Comparison of ENCODE assay signal across 8 mouse cellular contexts in genomic region chr19:6307733-6308531, GRCm38 (mm10). TPM values are rescaled to one million over a fixed set of nuclear protein-coding genes. Genes with fewer than 3 reads are reported as not detected.
DNase-seq lines count a peak whose midpoint lies in the region; ATAC-seq and TF ChIP-seq lines count a peak whose summit lies in the region.

No protein-coding gene starts in this region.

- in situ Hi-C loops in ES-E14 (cut with MboI; ENCODE audit: low sequenced_read_pairs in 2 of 2, unreplicated experiment in 2 of 2): no loop called here

- H3K36me3 ChIP-seq in erythroblast, embryonic 14.5 days (ENCODE audit: control insufficient read depth): peaks cover 29% of the 10 kb centered on the region
- peaks cover 35% of the 10 kb centered on the region for H3K36me3 ChIP-seq in ES-E14 (ENCODE audit: control insufficient read depth, insufficient read depth, low read length, poor library complexity, severe bottlenecking)
- peaks cover 6% of the 10 kb centered on the region for H3K36me3 ChIP-seq in lung, embryonic 16.5 days (ENCODE audit: control insufficient read depth, insufficient read depth, low read length)
- H3K36me3 ChIP-seq in thymus, adult 2 months (ENCODE audit: control insufficient read depth, insufficient read depth, low read length): no peaks in the 10 kb centered on the region

- H3K4me1 ChIP-seq in erythroblast, embryonic 14.5 days (ENCODE audit: control insufficient read depth): peaks cover 53% of the 10 kb centered on the region
- peaks cover 9 to 22% of the 10 kb centered on the region in 2 experiments; a peak in 3 of 4 replicates for H3K4me1 ChIP-seq in ES-E14 (ENCODE audit: control insufficient read depth in 2 of 2, insufficient read depth in 2 of 2, low read length in 2 of 2, poor library complexity in 1 of 2)
- H3K4me1 ChIP-seq in lung, embryonic 16.5 days (replicated peaks; ENCODE audit: control insufficient read depth, insufficient read depth, low read length): peaks cover 16% of the 10 kb centered on the region
- H3K4me1 ChIP-seq in thymus, adult 2 months (replicated peaks; ENCODE audit: control insufficient read depth, insufficient read depth, low read length): peaks cover 6% of the 10 kb centered on the region

- peak overlapping the region; percentile 80 for H3K4me3 ChIP-seq in erythroblast, embryonic 14.5 days (replicated peaks)
- H3K4me3 ChIP-seq in ES-E14 (ENCODE audit: insufficient read depth in 1 of 2, low read depth in 1 of 2, low read length in 2 of 2, poor library complexity in 1 of 2, severe bottlenecking in 1 of 2): peak overlapping the region; percentile 76 to 81; a peak in 3 of 4 replicates
- peak overlapping the region; percentile 73 for H3K4me3 ChIP-seq in lung, embryonic 16.5 days (ENCODE audit: low read length)
- no peak overlapping the region for H3K4me3 ChIP-seq in thymus, adult 2 months (ENCODE audit: control insufficient read depth, insufficient read depth, low read length)

- 53% methylated on average over 9 of the region's 9 CpGs for WGBS in lung, embryonic 16.5 days
- WGBS in thymus, adult 2 months: 91% methylated on average over 9 of the region's 9 CpGs

- no peak for ATAC-seq in erythroblast, adult 5-6 weeks (replicated peaks; ENCODE audit: low FRiP score, poor library complexity, severe bottlenecking)
- peak; percentile 44 for ATAC-seq in lung, embryonic 16.5 days (ENCODE audit: low read depth)

- TF ChIP-seq CTCF in thymus, adult 2 months (IDR thresholded peaks at IDR 0.05; ENCODE audit: borderline replicate concordance, control insufficient read depth, extremely low read depth, insufficient read depth, low read length, poor library complexity): no peak

- no peak for TF ChIP-seq POLR2A in thymus, adult 2 months (IDR thresholded peaks at IDR 0.05; ENCODE audit: control insufficient read depth, extremely low read depth, insufficient read depth, low read length, poor library complexity)

- H3K27me3 ChIP-seq in erythroblast, embryonic 14.5 days (ENCODE audit: control insufficient read depth): no peaks in the 10 kb centered on the region
- H3K27me3 ChIP-seq in lung, embryonic 16.5 days (ENCODE audit: control insufficient read depth, insufficient read depth, low read depth, low read length): no peaks in the 10 kb centered on the region
- no peaks in the 10 kb centered on the region for H3K27me3 ChIP-seq in thymus, adult 2 months (ENCODE audit: control insufficient read depth, insufficient read depth, low read length)

- peak overlapping the region; percentile 76 for H3K9ac ChIP-seq in ES-E14 (ENCODE audit: insufficient read depth, low read depth, low read length, poor library complexity, severe bottlenecking)
- H3K9ac ChIP-seq in lung, embryonic 16.5 days (ENCODE audit: low read length): peak overlapping the region; percentile 83

- H3K4me2 ChIP-seq in lung, embryonic 16.5 days (ENCODE audit: low read depth, low read length): peak overlapping the region; percentile 70

- DNase-seq in ES-E14 (ENCODE audit: low read depth, low spot score): no peak
- peak; percentile 88 for DNase-seq in fat pad, adult 2 months (ENCODE audit: extremely low read depth, low read depth, low spot score)
- DNase-seq in right cerebral cortex, postnatal 4 days: no peak
- no peak for DNase-seq in thymus, adult 2 months
- no peak for DNase-seq in layer of hippocampus, postnatal 10 days (ENCODE audit: low spot score in 2 of 2)

- H3K9me3 ChIP-seq in erythroblast, embryonic 14.5 days (ENCODE audit: control insufficient read depth, low read length): no peaks in the 10 kb centered on the region
- H3K9me3 ChIP-seq in ES-E14 (ENCODE audit: control insufficient read depth, insufficient read depth, low read depth, low read length): no peaks in the 10 kb centered on the region
- H3K9me3 ChIP-seq in lung, embryonic 16.5 days (ENCODE audit: control insufficient read depth, low read length): no peaks in the 10 kb centered on the region

- H3K27ac ChIP-seq in ES-E14 (ENCODE audit: insufficient read depth, low read depth, low read length, poor library complexity, severe bottlenecking): peak overlapping the region; percentile 57; the same call in 1 of the 2 replicates
- peak overlapping the region; percentile 55 for H3K27ac ChIP-seq in lung, embryonic 16.5 days (ENCODE audit: low read length)
- no peak overlapping the region for H3K27ac ChIP-seq in thymus, adult 2 months (ENCODE audit: control insufficient read depth, insufficient read depth, low read length)

TF ChIP-seq in ES-E14, 5 proteins besides CTCF, POLR2A, EP300 and RAD21:
- TF ChIP-seq HCFC1 (IDR thresholded peaks at IDR 0.05; ENCODE audit: borderline replicate concordance, insufficient read depth, low read length) (no peak), ZNF384 (IDR thresholded peaks at IDR 0.05; ENCODE audit: low read depth, low read length) (no peak), CHD2 (IDR thresholded peaks at IDR 0.05; ENCODE audit: low read depth, low read length) (no peak), ZC3H11A (IDR thresholded peaks at IDR 0.05; ENCODE audit: borderline replicate concordance, low read depth, low read length) (no peak), MAFK (IDR thresholded peaks at IDR 0.05; ENCODE audit: insufficient read depth, low read depth, low read length) (no peak)

RNA-seq across cellular contexts. Expression of gene Cdc42bpg, which starts 1.7 kb away (rescaled TPM):
- polyA plus RNA-seq in erythroblast, embryonic 14.5 days (2012): 0.62 and 0.69 TPM in 2 replicates
- 0.21 TPM in 1 of 2 replicates, not detected in the other for total RNA-seq in erythroblast, adult 5-6 weeks (2015; ENCODE audit: low replicate concordance)
- 0.17 and 0.70 TPM in 2 replicates for total RNA-seq in erythroblast, adult 5-6 weeks (2017; ENCODE audit: low replicate concordance)
- total RNA-seq in ES-E14 (2012; rRNA removed): 35.5 and 48.4 TPM in 2 replicates
- 1.1 and 1.7 TPM in 2 replicates for polyA plus RNA-seq in lung, embryonic 16.5 days (2015; fragmentation: Nextera tagmentation; extraction: Ambion mirVana)
- polyA plus RNA-seq in thymus, adult 2 months (2012; rRNA removed): 12.8 and 12.9 TPM in 2 replicates
- 1 to 10 TPM; 5.0 TPM for total RNA-seq in layer of hippocampus, postnatal 10 days (2021)

RNA-seq across cellular contexts. Expression of gene Men1, which starts 26.8 kb away (rescaled TPM):
- 6.4 and 8.3 TPM in 2 replicates for polyA plus RNA-seq in erythroblast, embryonic 14.5 days (2012)
- 6.0 and 7.3 TPM in 2 replicates for total RNA-seq in erythroblast, adult 5-6 weeks (2015; ENCODE audit: low replicate concordance)
- total RNA-seq in erythroblast, adult 5-6 weeks (2017; ENCODE audit: low replicate concordance): 2.5 and 9.6 TPM in 2 replicates
- total RNA-seq in ES-E14 (2012; rRNA removed): 60.4 and 65.6 TPM in 2 replicates
- polyA plus RNA-seq in lung, embryonic 16.5 days (2015; fragmentation: Nextera tagmentation; extraction: Ambion mirVana): 70.9 and 76.9 TPM in 2 replicates
- 141 and 143 TPM in 2 replicates for polyA plus RNA-seq in thymus, adult 2 months (2012; rRNA removed)
- 10 to 100 TPM; 72.0 to 73.6 TPM for total RNA-seq in layer of hippocampus, postnatal 10 days (2021)

RNA-seq across cellular contexts. Expression of gene Ehd1, which starts 31.4 kb away (rescaled TPM):
- polyA plus RNA-seq in erythroblast, embryonic 14.5 days (2012): 31.6 and 32.9 TPM in 2 replicates
- 12.7 and 13.2 TPM in 2 replicates for total RNA-seq in erythroblast, adult 5-6 weeks (2015; ENCODE audit: low replicate concordance)
- total RNA-seq in erythroblast, adult 5-6 weeks (2017; ENCODE audit: low replicate concordance): 25.8 and 25.9 TPM in 2 replicates
- total RNA-seq in ES-E14 (2012; rRNA removed): 133 and 162 TPM in 2 replicates
- polyA plus RNA-seq in lung, embryonic 16.5 days (2015; fragmentation: Nextera tagmentation; extraction: Ambion mirVana): 77.9 and 81.6 TPM in 2 replicates
- polyA plus RNA-seq in thymus, adult 2 months (2012; rRNA removed): 141 and 159 TPM in 2 replicates
- 10 to 100 TPM; 75.1 to 82.7 TPM for total RNA-seq in layer of hippocampus, postnatal 10 days (2021)

RNA-seq across cellular contexts. Expression of gene Map4k2, which starts 33.0 kb away (rescaled TPM):
- 1.2 and 2.1 TPM in 2 replicates for polyA plus RNA-seq in erythroblast, embryonic 14.5 days (2012)
- total RNA-seq in erythroblast, adult 5-6 weeks (2015; ENCODE audit: low replicate concordance): 21.5 and 30.0 TPM in 2 replicates
- 14.5 and 21.1 TPM in 2 replicates for total RNA-seq in erythroblast, adult 5-6 weeks (2017; ENCODE audit: low replicate concordance)
- 29.4 and 43.6 TPM in 2 replicates for total RNA-seq in ES-E14 (2012; rRNA removed)
- polyA plus RNA-seq in lung, embryonic 16.5 days (2015; fragmentation: Nextera tagmentation; extraction: Ambion mirVana): 24.8 and 27.6 TPM in 2 replicates
- polyA plus RNA-seq in thymus, adult 2 months (2012; rRNA removed): 1,004 and 1,040 TPM in 2 replicates
- total RNA-seq in layer of hippocampus, postnatal 10 days (2021): 10 to 100 TPM; 79.3 to 86.2 TPM

RNA-seq across cellular contexts. Expression of gene Sf1, which starts 55.6 kb away (rescaled TPM):
- polyA plus RNA-seq in erythroblast, embryonic 14.5 days (2012): 134 and 140 TPM in 2 replicates
- 71.3 and 72.7 TPM in 2 replicates for total RNA-seq in erythroblast, adult 5-6 weeks (2015; ENCODE audit: low replicate concordance)
- 42.1 and 81.4 TPM in 2 replicates for total RNA-seq in erythroblast, adult 5-6 weeks (2017; ENCODE audit: low replicate concordance)
- 150 and 164 TPM in 2 replicates for total RNA-seq in ES-E14 (2012; rRNA removed)
- 120 and 132 TPM in 2 replicates for polyA plus RNA-seq in lung, embryonic 16.5 days (2015; fragmentation: Nextera tagmentation; extraction: Ambion mirVana)
- 365 and 553 TPM in 2 replicates for polyA plus RNA-seq in thymus, adult 2 months (2012; rRNA removed)
- 100 to 1,000 TPM; 190 to 194 TPM for total RNA-seq in layer of hippocampus, postnatal 10 days (2021)
